Mouse (Mus musculus) small intestine, adult 2 months (tissue): ENCODE measurements at regions not wholly inside any gene's neighbourhood (a gene's known extent, or its start where the extent isn't known, plus 50 kb on each side); places are given as distances from the start of the nearest gene placed in this dataset.

ENCODE experiments used
- H3K27ac ChIP-seq: fragments of 200-500 bp; 2 replicates; pipeline ENCODE4 v1.5.1; 2012; ENCODE audit warnings: low read depth, low read length, control low read depth, inconsistent platforms; ENCODE audit not compliant: insufficient read depth
- H3K27me3 ChIP-seq: fragments of 200-500 bp; 2 replicates; pipeline ENCODE4 v1.6.1; 2012; ENCODE audit warnings: mild to moderate bottlenecking, moderate library complexity, low read length, inconsistent platforms; ENCODE audit not compliant: control insufficient read depth, insufficient read depth
- H3K36me3 ChIP-seq: fragments of 200-500 bp; 2 replicates; pipeline ENCODE4 v1.6.1; 2012; ENCODE audit warnings: mild to moderate bottlenecking, low read length, control low read depth, inconsistent platforms; ENCODE audit not compliant: control insufficient read depth, insufficient read depth
- H3K4me1 ChIP-seq: fragments of 200-500 bp; 2 replicates; pipeline ENCODE4 v1.6.1; 2012; ENCODE audit warnings: low read length, inconsistent platforms, mixed read lengths; ENCODE audit not compliant: control insufficient read depth, insufficient read depth, insufficient read length
- H3K4me3 ChIP-seq: fragments of 200-500 bp; 2 replicates; pipeline ENCODE4 v1.5.1; 2012; ENCODE audit warnings: low read depth, mild to moderate bottlenecking, control low read depth, inconsistent platforms, low read length, moderate library complexity
- CTCF ChIP-seq: fragments of 200-500 bp; IDR thresholded peaks from 2 replicates; pipeline ENCODE4 v1.5.1; 2012; ENCODE audit warnings: low read depth, mild to moderate bottlenecking, control low read depth, inconsistent platforms, low read length, moderate library complexity, mixed read lengths; ENCODE audit not compliant: insufficient replicate concordance, insufficient read length; ENCODE audit errors: extremely low read depth
- POLR2A ChIP-seq: fragments of 200-500 bp; IDR thresholded peaks from 2 replicates; pipeline ENCODE4 v1.6.1; 2012; ENCODE audit warnings: low read depth, mild to moderate bottlenecking, control low read depth, inconsistent platforms, low read length, moderate library complexity
- WGBS: fragments of 180-500 bp; shearing (Covaris S2); methylation state at CpG from one replicate; pipeline ENCODE4 v1.1.7; 2018; 5-methylcytosine and 5-hydroxymethylcytosine counted together

- Histone ChIP-seq H3K27me3 (no peaks in the 10 kb centered on the region), H3K4me1 (no peaks in the 10 kb centered on the region), H3K36me3 (no peaks in the 10 kb centered on the region), H3K27ac (no peak overlapping the region), H3K4me3 (no peak overlapping the region)
- 85% methylated on average over 5 of the region's 5 CpGs for WGBS
- no peak for TF ChIP-seq CTCF
- TF ChIP-seq POLR2A, result no peak
Observed at GRCm38 (mm10) chr17:66278037-66278436, 154.7 kb downstream of the Ddx11 start.

- H3K27me3 ChIP-seq, result no peaks in the 10 kb centered on the region
- TF ChIP-seq POLR2A (no peak), CTCF (no peak)
- whole genome bisulfite sequencing, result 95% methylated on average over 10 of the region's 10 CpGs
Observed at GRCm38 (mm10) chr17:66285295-66285694, 162.0 kb downstream of the Ddx11 start.

More at GRCm38 (mm10) chr17:66285295-66285694, 162.0 kb downstream of the Ddx11 start:
- H3K27ac ChIP-seq, result no peak overlapping the region
- no peaks in the 10 kb centered on the region for H3K36me3 ChIP-seq
- no peak overlapping the region for H3K4me3 ChIP-seq
- no peaks in the 10 kb centered on the region for H3K4me1 ChIP-seq
